Mouse (Mus musculus) cerebellum, adult 2 months (tissue): ENCODE measurements around the gene Gng12.

Experiments
- CTCF ChIP-seq: fragments of 200-500 bp; IDR thresholded peaks from 2 replicates; pipeline ENCODE4 v1.5.1; 2011; ENCODE audit warnings: low read depth, mild to moderate bottlenecking, control low read depth, low read length, moderate library complexity, borderline replicate concordance; ENCODE audit not compliant: insufficient read depth
- POLR2A ChIP-seq: fragments of 200-500 bp; IDR thresholded peaks from 2 replicates; pipeline ENCODE4 v1.6.1; 2011; ENCODE audit warnings: low read length, control low read depth, borderline replicate concordance; ENCODE audit not compliant: insufficient read depth

DNA sequence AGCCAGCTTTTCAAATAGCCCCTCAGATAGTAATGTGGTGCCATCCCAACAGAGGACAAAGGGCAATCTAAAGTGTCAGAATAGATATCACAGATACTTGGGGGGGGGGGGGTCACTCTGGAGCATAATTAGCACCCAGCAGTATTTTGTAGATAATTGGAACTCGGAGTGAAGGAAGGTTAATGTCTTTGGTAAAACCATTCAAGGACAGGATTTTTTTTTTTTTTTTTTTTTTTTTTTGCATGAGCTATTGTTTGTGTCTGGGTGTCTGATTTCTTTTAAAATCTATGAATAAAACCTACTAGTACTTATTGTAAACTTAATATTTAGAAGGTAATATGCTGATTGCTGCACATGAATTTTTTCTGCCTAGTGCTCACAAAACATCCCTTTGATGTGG lies 66.9 kb downstream of the Gng12 start:
- no peak for TF ChIP-seq POLR2A
- TF ChIP-seq CTCF = no peak
